In genomic region chr13:62466424-62467334, GRCm38 (mm10) we compare ENCODE assay signal across 8 mouse cellular contexts. TPM values are rescaled to one million over a fixed set of nuclear protein-coding genes. Genes with fewer than 3 reads are reported as not detected.
DNase-seq lines count a peak whose midpoint lies in the region; ATAC-seq lines count a peak whose summit lies in the region.
"Not testable (repeated sequence)": the region's sequence is repeated elsewhere in the genome, so short reads cannot be mapped to it uniquely, and the experiment has no call there.

Gm49359 (minus strand) TSS chr13:62466832.

- not testable (repeated sequence) for H3K36me3 ChIP-seq in hindbrain, embryonic 16.5 days (ENCODE audit: control insufficient read depth, insufficient read depth, low read length); macrophage (ENCODE audit: inconsistent target)

- H3K4me2 ChIP-seq in hindbrain, embryonic 16.5 days (ENCODE audit: low read length), result peak within 1 kb of the TSS; percentile 50

- DNase-seq in WW6 (ENCODE audit: low read depth, low spot score), result peak; percentile 60
- peak; percentile 39 to 79 for DNase-seq in cerebellum, postnatal 4 days (ENCODE audit: low spot score in 2 of 2)
- DNase-seq in gastrocnemius, adult 18-20 months (ENCODE audit: low spot score), result peak; percentile 93
- peak; percentile 85 for DNase-seq in left cerebral cortex, adult 18-20 months (ENCODE audit: low spot score in 2 of 2)
- DNase-seq in right cerebral cortex, adult 18-20 months, result peak; percentile 92
- peak; percentile 53 for DNase-seq in urinary bladder, postnatal 10 days (ENCODE audit: low spot score)

- not testable (repeated sequence) for H3K4me1 ChIP-seq in hindbrain, embryonic 16.5 days (ENCODE audit: control insufficient read depth, insufficient read depth, low read depth, low read length)

- 2% methylated on average over 27 of the region's 28 CpGs for whole genome bisulfite sequencing in hindbrain, embryonic 16.5 days
- WGBS in macrophage (ENCODE audit: missing documents), result 3% methylated on average over 27 of the region's 28 CpGs

- peaks cover 40% of the 10 kb centered on the region for H3K79me2 ChIP-seq in macrophage (ENCODE audit: inconsistent target)

- H3K9me3 ChIP-seq in hindbrain, embryonic 16.5 days (ENCODE audit: control insufficient read depth, low read length), result not testable (repeated sequence)

- H3K27ac ChIP-seq in hindbrain, embryonic 16.5 days (ENCODE audit: low read depth, low read length), result peak within 1 kb of the TSS; percentile 83
- peak within 1 kb of the TSS; percentile 67 for H3K27ac ChIP-seq in macrophage

- H3K4me3 ChIP-seq in hindbrain, embryonic 16.5 days (ENCODE audit: low read length), result peak within 1 kb of the TSS; percentile 51
- peak within 1 kb of the TSS; percentile 69 for H3K4me3 ChIP-seq in macrophage (ENCODE audit: inconsistent target)

- peak within 1 kb of the TSS; percentile 66 for H3K9ac ChIP-seq in hindbrain, embryonic 16.5 days (ENCODE audit: low read depth, low read length)

- peak; percentile 100 for ATAC-seq in hindbrain, embryonic 16.5 days

- H3K27me3 ChIP-seq in hindbrain, embryonic 16.5 days (replicated peaks; ENCODE audit: control insufficient read depth, insufficient read depth, low read length), result not testable (repeated sequence)

RNA-seq across cellular contexts. Expression of gene Gm49359, which starts in this region (rescaled TPM):
- total RNA-seq in gastrocnemius, adult 18-20 months (2021), result 1 to 10 TPM; 3.1 to 4.0 TPM
- polyA plus RNA-seq in hindbrain, embryonic 16.5 days (2015; fragmentation: Nextera tagmentation; extraction: Ambion mirVana), result 13.1 and 15.4 TPM in 2 replicates
- 10 to 100 TPM; 10.9 to 14.1 TPM for total RNA-seq in left cerebral cortex, adult 18-20 months (2021)
- 10 to 100 TPM; 20.3 to 83.9 (median 49.4) TPM for total RNA-seq in macrophage (2018; cell fraction: chromatin; rRNA removed)
- total RNA-seq in macrophage (2018; cell fraction: cytosol; rRNA removed), result 10 to 100 TPM in 16 of 26 experiments, 1 to 10 TPM in 10; 5.1 to 15.1 (median 11.3) TPM
- total RNA-seq in macrophage (2018; cell fraction: nucleus; rRNA removed), result 10 to 100 TPM in 25 of 26 experiments, 1 to 10 TPM in 1; 8.0 to 52.1 (median 29.2) TPM
- polyA plus RNA-seq in macrophage (2018), result 9.2 to 24.7 TPM (median 10.8 TPM) in 3 replicates

Comparison
In these comparisons a context has a peak if more than half of its experiments do, and no peak if none do; other contexts are left out.
1. Peak in every context shown above with its lines: DNase-seq, ATAC-seq, H3K4me3 ChIP-seq and H3K27ac ChIP-seq.